Mouse (Mus musculus) hindbrain, embryonic 14.5 days (tissue): ENCODE data around the gene Cc2d1a. TPM values are rescaled to one million over a fixed set of nuclear protein-coding genes. Genes with fewer than 3 reads are reported as not detected.

Experiments
- ATAC-seq: fragments of 200-750 bp; cut with Nextera tagmentation; 2 replicates; pipeline ENCODE4 v1.8.0; 2017; ENCODE audit warnings: moderate number of reproducible peaks, mild to moderate bottlenecking, moderate TSS enrichment, moderate library complexity; ENCODE audit not compliant: low FRiP score
- DNase-seq: peaks from one replicate; pipeline ENCODE4 v3.0.0-alpha.2; 2015; ENCODE audit warnings: low spot score
- H3K27ac ChIP-seq: fragments of 300-500 bp; sonication (generic); 2 replicates; pipeline ENCODE4 v1.5.1; 2014; ENCODE audit warnings: mild to moderate bottlenecking, moderate library complexity
- H3K27me3 ChIP-seq: fragments of 300-500 bp; sonication (generic); 2 replicates; pipeline ENCODE4 v1.6.1; 2014; ENCODE audit warnings: mild to moderate bottlenecking, low read length, mixed read lengths; ENCODE audit not compliant: control insufficient read depth, insufficient read depth
- H3K36me3 ChIP-seq: fragments of 300-500 bp; sonication (generic); replicated peaks from 2 replicates; pipeline ENCODE4 v1.6.1; 2014; ENCODE audit not compliant: control insufficient read depth, insufficient read depth
- H3K4me1 ChIP-seq: fragments of 300-500 bp; sonication (generic); replicated peaks from 2 replicates; pipeline ENCODE4 v1.6.1; 2014; ENCODE audit warnings: antibody characterized with exemption, low read length, mixed read lengths; ENCODE audit not compliant: control insufficient read depth, insufficient read depth
- H3K4me2 ChIP-seq: fragments of 300-500 bp; sonication (generic); replicated peaks from 2 replicates; pipeline ENCODE4 v1.6.1; 2014; ENCODE audit warnings: mild to moderate bottlenecking, moderate library complexity
- H3K4me3 ChIP-seq: fragments of 300-500 bp; sonication (generic); replicated peaks from 2 replicates; pipeline ENCODE4 v1.5.1; 2014; ENCODE audit warnings: mild to moderate bottlenecking, low read length
- H3K9ac ChIP-seq: fragments of 300-500 bp; sonication (generic); 2 replicates; pipeline ENCODE4 v1.6.1; 2014
- H3K9me3 ChIP-seq: fragments of 300-500 bp; sonication (generic); 2 replicates; pipeline ENCODE4 v1.6.1; 2016; ENCODE audit warnings: low read length; ENCODE audit not compliant: control insufficient read depth
- WGBS: fragments of 180-500 bp; shearing (Covaris S2); extraction: QIAGEN DNeasy Blood & Tissue Kit; methylation state at CpG from one replicate; pipeline ENCODE4 v1.1.7; 2014; 5-methylcytosine and 5-hydroxymethylcytosine counted together
- polyA plus RNA-seq: library from polyadenylated mRNA; unstranded; fragments of >200 nt; fragmentation: Nextera tagmentation; extraction: Ambion mirVana; gene quantifications from 2 replicates; pipeline ENCODE4 v1.2.1, GENCODE M21; 2014

Gene Cc2d1a
- polyA plus RNA-seq: 30.4 and 33.3 TPM in 2 replicates

DNA sequence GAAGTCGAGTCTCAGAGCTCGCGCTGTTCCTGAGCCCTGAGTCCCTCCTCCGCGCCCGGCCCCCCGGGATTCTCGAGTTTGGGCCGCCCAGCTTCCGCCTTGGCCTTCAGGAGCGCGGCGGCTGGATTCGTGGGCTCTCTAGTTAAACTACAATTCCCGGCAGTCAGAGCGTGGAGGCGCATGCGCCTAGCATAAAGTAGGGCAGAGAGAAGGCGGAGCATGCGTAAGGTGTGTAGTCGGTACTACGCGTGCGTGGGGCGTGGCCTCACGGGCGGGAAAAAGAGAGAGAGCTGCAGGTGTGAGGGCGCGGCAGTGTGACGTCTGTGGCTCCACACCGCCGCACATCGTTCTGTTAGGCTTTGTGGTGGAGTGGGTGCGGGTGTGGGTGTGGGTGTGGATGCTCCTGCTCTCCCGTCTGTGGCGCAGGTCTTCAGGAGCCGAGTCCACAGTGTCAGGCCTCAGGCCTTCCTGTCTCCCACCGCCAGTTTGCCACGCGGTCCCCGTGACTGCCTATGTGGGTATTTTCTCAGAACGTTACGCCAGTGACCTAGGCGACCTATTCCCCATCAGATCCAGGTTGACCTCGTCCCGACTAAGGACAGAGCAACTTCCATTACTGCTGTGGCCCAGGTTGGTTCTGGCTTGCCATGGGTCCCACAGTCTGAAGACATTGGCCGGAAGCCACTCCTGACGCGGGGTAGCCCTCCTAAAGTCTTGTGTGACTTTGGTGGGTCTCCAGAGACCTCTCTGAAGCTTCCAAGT, at the start of gene Cc2d1a, which contains the start of gene 4930432K21Rik:
Gene Cc2d1a (minus strand): TSS at position 168 of the 762 bp plus-strand sequence.
Gene 4930432K21Rik (plus strand): TSS at position 257 of the 762 bp plus-strand sequence.
- Histone ChIP-seq H3K4me3 (peak within 1 kb of the TSS; percentile 55), H3K9me3 (no peaks in the 10 kb centered on the region), H3K27me3 (no peaks in the 10 kb centered on the region), H3K4me1 (peaks cover 22% of the 10 kb centered on the region), H3K36me3 (peaks cover 27% of the 10 kb centered on the region), H3K27ac (0 out of 2 replicates have a peak within 1 kb of the TSS, but pooled peaks have one; percentile 28), H3K9ac (peak within 1 kb of the TSS; percentile 77), H3K4me2 (peak within 1 kb of the TSS; percentile 91)
- WGBS: 15% methylated on average over 49 of the region's 49 CpGs
- DNase-seq: peak; percentile 96
- ATAC-seq: peak; percentile 95

DNA sequence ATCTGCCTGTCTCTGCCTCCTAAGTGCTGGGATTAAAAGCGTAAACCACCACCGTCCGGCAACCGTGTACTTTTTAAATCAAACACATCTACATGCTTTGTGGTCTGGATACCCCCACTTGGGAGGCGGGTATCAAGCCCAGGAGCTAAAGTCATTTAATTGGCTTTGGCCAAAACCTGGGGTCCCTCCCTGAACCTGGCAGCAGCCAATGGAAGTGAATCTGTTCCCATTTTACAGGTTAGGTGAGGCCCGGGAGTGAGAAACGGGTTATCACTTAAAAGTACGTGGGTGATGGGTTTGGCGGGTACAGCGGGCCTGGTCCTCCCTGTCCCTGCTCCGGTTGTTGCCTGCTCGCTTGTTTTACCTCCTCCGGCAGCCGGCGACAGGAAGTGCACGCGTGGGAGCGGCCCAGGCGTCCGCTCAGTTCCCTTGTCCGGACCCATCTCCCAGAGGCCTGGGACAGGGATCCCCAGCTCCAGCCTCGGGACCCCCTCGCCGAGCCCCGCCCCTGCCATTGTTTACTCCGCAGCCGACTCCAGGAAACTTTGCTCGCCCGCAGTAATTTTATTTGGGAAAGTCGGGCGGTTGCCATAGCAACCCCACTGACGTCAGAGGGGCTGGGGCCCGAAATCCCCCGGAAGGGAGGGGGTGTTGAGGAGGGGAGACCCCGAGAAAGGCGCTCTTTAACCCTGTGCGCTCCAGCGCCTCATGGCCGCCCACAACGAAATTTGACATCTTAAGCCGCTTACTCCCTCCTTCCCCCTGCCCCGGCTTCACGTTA, 49.6 kb upstream of the Cc2d1a start:
- ATAC-seq (peak; percentile 47), DNase-seq (peak; percentile 89)
- Histone ChIP-seq H3K4me1 (peaks cover 30% of the 10 kb centered on the region), H3K27ac (peak overlapping the region; percentile 85), H3K9me3 (no peaks in the 10 kb centered on the region), H3K4me2 (peak overlapping the region; percentile 70), H3K27me3 (peaks cover 16% of the 10 kb centered on the region; the same call in 1 of the 2 replicates), H3K36me3 (no peaks in the 10 kb centered on the region), H3K9ac (peak overlapping the region; percentile 21), H3K4me3 (peak overlapping the region; percentile 39)
- 2% methylated on average over 43 of the region's 43 CpGs for WGBS

GRCm38 (mm10) chr8:84194224-84194743, 46.5 kb upstream of the Cc2d1a start:
- Histone ChIP-seq H3K27ac (no peak overlapping the region), H3K36me3 (no peaks in the 10 kb centered on the region), H3K9me3 (no peaks in the 10 kb centered on the region), H3K4me2 (no peak overlapping the region), H3K27me3 (no peaks in the 10 kb centered on the region), H3K4me1 (peaks cover 17% of the 10 kb centered on the region; the same call in 1 of the 2 replicates), H3K4me3 (no peak overlapping the region), H3K9ac (no peak overlapping the region)
- 82% methylated on average over 3 of the region's 3 CpGs for WGBS
- ATAC-seq (no peak), DNase-seq (no peak)

DNA sequence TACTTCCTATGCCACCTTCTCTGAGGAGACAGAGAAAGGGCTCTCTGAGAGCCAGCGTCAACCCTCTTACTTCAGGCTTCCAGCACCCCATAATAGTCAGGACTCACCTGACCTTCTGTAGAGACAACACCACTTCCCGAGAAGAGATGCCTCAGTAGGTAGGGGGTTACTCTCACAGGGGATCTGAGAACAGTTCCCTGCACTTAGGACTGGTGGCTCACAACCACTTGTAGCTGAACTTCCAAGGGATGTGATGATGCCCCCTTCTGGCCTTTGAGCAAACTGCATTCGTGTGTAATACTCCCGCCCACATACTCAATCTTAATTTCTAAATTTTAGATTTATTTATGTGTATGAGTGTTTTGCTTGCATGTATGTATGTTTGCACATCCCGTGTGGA, 45.8 kb upstream of the Cc2d1a start:
- Histone ChIP-seq H3K4me2 (no peak overlapping the region), H3K36me3 (no peaks in the 10 kb centered on the region), H3K27ac (no peak overlapping the region), H3K9ac (no peak overlapping the region), H3K4me3 (no peak overlapping the region), H3K9me3 (no peaks in the 10 kb centered on the region), H3K4me1 (peaks cover 13% of the 10 kb centered on the region; the same call in 1 of the 2 replicates), H3K27me3 (no peaks in the 10 kb centered on the region)
- WGBS: 83% methylated on average over 5 of the region's 5 CpGs
- ATAC-seq (no peak), DNase-seq (no peak)

DNA sequence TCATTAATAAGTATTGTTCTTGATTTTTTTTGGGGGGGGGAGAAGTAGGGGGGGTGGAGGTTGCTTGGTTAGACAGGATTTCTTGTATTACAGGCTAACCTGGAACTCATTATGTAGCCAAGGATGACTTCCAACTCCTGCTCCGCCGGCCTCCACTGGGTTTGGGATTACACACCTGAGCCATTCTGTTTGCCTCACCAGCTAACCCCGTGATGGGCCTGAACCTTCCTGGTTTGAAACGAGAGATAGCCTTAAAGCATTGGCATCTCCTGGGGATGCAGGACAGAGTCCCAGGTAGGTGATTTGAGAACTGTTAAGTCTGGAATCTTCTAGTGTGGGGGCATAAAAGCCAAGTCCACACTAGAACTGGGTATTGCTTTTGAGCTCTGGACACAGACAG, 45.4 kb upstream of the Cc2d1a start:
- H3K27ac ChIP-seq: no peak overlapping the region
- 86% methylated on average over 4 of the region's 4 CpGs for WGBS

GRCm38 (mm10) chr8:84192555-84192954, 44.8 kb upstream of the Cc2d1a start:
- H3K36me3 ChIP-seq: no peaks in the 10 kb centered on the region
- DNase-seq (peak; percentile 64), ATAC-seq (0 out of 2 replicates have a peak, but pooled peaks have one; percentile 12)
- no peaks in the 10 kb centered on the region for H3K27me3 ChIP-seq
- no peak overlapping the region for H3K9ac ChIP-seq
- peak overlapping the region; percentile 34 for H3K4me2 ChIP-seq
- no peak overlapping the region; the same call in 1 of the 2 replicates for H3K4me3 ChIP-seq
- H3K9me3 ChIP-seq: no peaks in the 10 kb centered on the region
- WGBS: 3% methylated on average over 33 of the region's 33 CpGs
- H3K4me1 ChIP-seq: peaks cover 3% of the 10 kb centered on the region; the same call in 1 of the 2 replicates
- peak overlapping the region; percentile 22; the same call in 1 of the 2 replicates for H3K27ac ChIP-seq

More for the DNA sequence above, 45.4 kb upstream of the Cc2d1a start:
- Histone ChIP-seq H3K4me2 (no peak overlapping the region), H3K36me3 (no peaks in the 10 kb centered on the region), H3K9me3 (no peaks in the 10 kb centered on the region), H3K9ac (no peak overlapping the region), H3K4me1 (peaks cover 9% of the 10 kb centered on the region; the same call in 1 of the 2 replicates), H3K4me3 (no peak overlapping the region), H3K27me3 (no peaks in the 10 kb centered on the region)
- no peak for ATAC-seq
- no peak for DNase-seq

- no peak overlapping the region for H3K4me3 ChIP-seq
- H3K4me1 ChIP-seq: peaks cover 3% of the 10 kb centered on the region; the same call in 1 of the 2 replicates
- H3K9me3 ChIP-seq: no peaks in the 10 kb centered on the region
- peak overlapping the region; percentile 22 for H3K27ac ChIP-seq
- H3K27me3 ChIP-seq: no peaks in the 10 kb centered on the region
- peak overlapping the region; percentile 34; the same call in 1 of the 2 replicates for H3K4me2 ChIP-seq
- WGBS: 30% methylated on average over 13 of the region's 13 CpGs
- DNase-seq (no peak), ATAC-seq (peak; percentile 52; the same call in 1 of the 2 replicates)
- no peak overlapping the region for H3K9ac ChIP-seq
- H3K36me3 ChIP-seq: no peaks in the 10 kb centered on the region
Observed at GRCm38 (mm10) chr8:84192023-84192422, 44.3 kb upstream of the Cc2d1a start.

GRCm38 (mm10) chr8:84190191-84190867, 42.6 kb upstream of the Cc2d1a start:
- DNase-seq (no peak), ATAC-seq (no peak)
- no peak overlapping the region for H3K4me3 ChIP-seq
- no peak overlapping the region for H3K9ac ChIP-seq
- no peaks in the 10 kb centered on the region for H3K9me3 ChIP-seq
- peaks cover 3% of the 10 kb centered on the region; the same call in 1 of the 2 replicates for H3K4me1 ChIP-seq
- H3K27me3 ChIP-seq: no peaks in the 10 kb centered on the region
- no peak overlapping the region for H3K4me2 ChIP-seq
- H3K27ac ChIP-seq: no peak overlapping the region
- 95% methylated on average over 7 of the region's 7 CpGs for WGBS
- H3K36me3 ChIP-seq: no peaks in the 10 kb centered on the region
